Mouse (Mus musculus): Measurements from ENCODE around the gene Fto. TPM values are rescaled to one million over a fixed set of nuclear protein-coding genes. Genes with fewer than 3 reads are reported as not detected.

Fto gene
- total RNA-seq, 2 experiments from 2014 or later, result 79.7 to 83.3 TPM

DNA sequence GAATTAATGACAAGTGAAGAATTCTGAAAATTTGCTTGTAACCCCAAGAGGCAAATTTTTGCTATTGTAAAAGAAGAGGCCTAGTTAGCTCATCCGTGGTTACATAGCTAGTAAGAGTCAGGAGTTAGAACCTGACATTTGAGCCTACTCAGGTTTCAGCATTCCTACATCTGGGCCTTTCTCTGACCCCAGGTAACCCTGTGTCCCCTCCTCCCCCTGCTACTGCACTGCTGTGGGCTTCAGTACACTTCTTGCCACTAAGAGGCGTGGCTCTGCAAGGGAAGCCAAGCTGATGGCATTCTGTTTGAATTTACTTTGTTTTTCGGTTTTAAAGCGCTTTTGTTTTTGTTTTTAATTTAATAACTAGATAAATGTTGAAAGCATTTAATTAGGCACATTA, 130.6 kb downstream of the Fto start:
- intact Hi-C loops (cut with DNase I), result no loop called here
- no peak for DNase-seq

DNA sequence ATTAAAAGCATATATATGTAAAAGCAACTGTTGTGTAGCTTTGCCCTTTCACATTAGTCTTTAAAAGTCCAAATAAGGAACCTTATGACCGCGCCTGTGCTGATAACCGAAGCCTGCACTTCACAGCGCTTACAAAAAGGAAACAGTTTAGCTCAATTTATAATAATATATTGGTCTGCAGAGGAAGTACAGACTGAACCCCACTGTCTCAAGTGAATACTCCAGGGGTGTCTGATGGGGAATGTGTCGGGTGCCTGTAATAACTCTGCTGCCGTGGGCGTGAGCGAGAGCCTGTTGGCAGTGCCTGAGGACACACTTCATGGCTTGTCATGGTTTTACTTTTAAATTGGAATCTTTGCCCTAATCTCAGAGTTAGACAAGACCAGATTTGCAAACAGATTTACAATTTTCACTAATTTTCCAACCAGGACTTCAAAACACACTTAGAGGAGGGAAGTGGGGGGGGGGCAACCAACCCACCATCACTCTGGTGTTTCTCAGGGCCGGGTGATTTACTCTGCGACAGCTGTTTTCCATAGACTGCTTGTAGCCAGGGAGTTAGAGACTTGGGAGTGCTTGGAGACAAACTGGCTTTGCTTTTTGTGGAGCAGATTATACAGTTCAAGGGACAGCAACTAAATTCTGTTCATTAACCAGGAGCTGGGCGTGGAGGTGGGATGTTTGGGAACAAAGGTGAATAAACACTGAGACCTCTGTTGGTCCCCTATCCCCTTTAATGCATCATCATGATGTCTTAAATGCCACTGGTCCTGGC, 131.5 kb downstream of the Fto start:
- DNase-seq, result no peak
- intact Hi-C loops (cut with DNase I), result no loop called here

DNA sequence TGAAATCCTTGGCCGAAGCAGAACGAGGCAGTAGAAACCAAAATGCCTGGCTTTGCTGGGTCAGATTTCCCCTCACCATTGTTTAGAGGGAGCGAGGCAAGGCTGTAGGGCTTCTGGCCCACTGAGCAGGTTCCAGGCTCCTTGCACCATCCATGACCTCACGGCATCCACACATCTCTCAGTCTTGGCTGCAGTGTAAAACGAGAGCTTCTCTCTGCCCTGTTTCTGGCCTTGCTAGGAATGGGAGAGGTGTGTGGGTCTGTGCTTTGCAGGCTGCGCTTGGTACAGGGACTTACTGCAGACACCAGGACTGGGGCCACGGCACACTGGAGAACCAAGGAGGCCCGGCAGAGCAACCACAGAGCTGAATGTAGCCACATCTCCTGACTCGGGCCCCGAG, 132.2 kb downstream of the Fto start:
- intact Hi-C loops (cut with DNase I), result no loop called here
- DNase-seq, result no peak

DNA sequence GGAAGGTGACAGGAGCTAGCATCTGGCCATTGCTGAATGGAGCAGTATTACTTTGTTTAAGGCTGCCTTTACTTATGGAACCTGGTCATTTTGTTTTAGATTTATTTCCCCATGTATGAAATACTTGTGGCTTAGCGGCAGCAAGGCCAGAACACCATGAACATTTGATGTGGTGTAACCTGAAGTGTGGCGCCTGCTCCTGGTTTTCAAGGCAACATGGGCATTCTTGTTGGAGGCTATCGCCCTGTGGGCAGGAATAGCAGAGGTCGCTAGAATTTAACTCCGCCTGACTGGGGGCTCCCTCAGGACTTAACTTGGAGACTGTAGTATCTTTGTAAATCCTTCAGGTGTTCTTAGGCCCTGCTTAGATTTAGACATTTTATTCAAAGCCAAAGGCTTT, 132.7 kb downstream of the Fto start:
- intact Hi-C loops (cut with DNase I), result no loop called here
- no peak for DNase-seq

DNA sequence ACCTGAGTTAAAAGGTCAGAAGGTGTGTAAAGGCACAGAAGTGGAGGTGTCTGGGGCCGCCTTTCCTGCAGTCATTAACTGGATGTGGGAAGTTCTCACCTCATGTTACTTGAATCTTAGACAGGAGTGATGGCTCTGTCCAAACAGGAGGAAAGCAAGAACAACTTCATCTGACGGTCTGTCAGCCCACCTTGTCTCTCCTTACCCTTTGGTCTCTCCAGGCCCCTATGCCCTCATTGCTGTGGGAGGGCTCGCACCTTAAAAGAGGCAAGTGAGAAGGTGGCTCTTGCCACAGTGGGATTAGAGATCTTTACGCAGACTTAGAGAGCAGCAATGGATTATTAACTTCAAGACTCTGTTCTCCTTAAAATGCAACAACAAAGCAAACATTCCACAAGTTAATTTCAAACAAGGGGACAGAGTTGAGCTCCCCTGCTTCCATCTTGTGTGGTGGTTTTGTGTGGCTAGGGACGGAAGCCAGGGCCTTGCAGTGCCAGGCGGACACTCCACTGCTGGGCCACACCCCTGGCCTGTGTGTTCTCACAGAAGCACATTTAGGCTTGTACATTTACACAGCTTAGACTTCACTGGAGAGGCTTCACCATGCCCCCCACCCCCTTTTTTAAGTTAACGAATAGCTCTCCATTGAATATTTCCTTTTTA, 135.5 kb downstream of the Fto start:
- DNase-seq, result no peak

DNA sequence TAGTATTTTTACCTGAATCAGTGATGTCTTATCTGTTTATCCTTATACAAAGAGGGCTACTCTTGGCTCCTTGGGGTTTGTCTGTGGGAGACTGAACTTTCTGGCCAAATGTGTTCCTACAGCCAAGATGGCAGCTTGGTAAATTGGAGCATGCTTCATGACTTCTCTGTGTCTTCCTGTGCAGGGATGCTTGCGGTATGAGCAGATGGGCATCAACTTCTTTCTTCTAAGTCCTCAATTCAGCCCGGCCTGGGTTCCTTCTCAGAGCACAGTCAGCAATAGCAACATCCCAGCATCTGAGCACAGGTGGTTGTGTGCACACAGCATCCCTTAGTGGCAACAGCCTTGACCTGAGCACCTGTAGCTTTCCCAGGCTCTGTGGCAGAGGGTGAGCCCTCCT, 141.6 kb downstream of the Fto start:
- DNase-seq, result no peak
- intact Hi-C loops (cut with DNase I), result no loop called here

More for the DNA sequence above, 135.5 kb downstream of the Fto start:
- intact Hi-C loops (cut with DNase I), result no loop called here

DNA sequence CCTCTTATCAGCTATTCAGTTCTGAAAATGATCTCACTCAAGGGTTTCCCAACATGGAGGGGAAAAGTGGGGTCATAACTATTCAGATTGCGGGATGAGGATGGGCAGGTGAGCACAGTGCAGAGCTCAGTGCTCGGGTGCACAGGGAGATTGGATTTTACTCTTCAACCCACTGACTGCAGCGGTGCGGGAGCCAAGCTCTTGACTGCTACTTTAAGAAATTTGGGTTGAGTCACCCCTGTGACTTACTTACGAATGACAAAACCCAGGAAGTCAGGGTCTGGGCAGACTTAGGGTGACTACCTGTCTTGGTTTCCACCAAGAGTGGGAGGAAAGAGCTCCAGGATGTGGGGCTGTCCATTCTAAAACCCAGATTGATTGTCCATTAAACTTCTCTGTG, 142.3 kb downstream of the Fto start:
- DNase-seq, result no peak
- intact Hi-C loops (cut with DNase I), result no loop called here

DNA sequence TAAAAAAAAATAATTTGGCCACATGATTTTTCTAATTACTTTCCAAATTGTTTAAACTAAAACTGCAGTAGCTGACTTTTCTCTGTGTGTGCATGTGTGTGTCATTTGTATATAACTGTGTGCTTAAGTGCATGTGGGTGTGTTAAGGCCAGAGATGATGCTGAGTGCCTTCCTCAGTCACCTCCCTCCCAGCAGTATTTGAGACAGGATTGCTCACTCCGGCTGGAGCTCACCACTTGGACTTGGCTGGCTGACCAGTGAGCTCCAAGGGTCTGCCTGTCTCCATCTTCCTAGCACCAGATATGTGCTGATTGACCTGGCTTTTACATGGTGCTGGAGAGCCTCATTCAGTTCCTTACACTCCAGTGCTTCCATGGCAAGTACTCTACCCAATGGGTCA, 144.7 kb downstream of the Fto start:
- no peak for DNase-seq
- intact Hi-C loops (cut with DNase I), result no loop called here

DNA sequence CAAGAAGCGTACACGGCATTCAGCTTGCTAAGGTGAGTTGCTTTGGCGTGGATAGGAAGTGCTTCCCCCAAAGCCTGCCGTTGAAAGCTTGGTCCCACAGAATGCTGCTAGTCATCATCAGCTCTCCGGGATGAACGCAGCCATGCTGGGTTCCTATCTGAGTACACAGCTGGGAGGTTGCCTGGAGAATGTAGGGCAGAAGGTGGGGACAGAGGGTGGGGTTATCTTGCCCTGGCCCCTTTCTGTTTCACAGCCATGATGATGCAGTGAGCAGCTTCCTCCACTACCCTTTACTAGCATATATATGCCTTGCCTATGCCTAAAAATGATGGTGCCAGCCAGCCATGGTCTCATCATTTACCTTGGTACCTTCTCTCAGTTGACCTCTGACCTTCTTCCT, 147.6 kb downstream of the Fto start:
- intact Hi-C loops (cut with DNase I), result no loop called here
- peak in 1 of 2 experiments; percentile 18 for DNase-seq

DNA sequence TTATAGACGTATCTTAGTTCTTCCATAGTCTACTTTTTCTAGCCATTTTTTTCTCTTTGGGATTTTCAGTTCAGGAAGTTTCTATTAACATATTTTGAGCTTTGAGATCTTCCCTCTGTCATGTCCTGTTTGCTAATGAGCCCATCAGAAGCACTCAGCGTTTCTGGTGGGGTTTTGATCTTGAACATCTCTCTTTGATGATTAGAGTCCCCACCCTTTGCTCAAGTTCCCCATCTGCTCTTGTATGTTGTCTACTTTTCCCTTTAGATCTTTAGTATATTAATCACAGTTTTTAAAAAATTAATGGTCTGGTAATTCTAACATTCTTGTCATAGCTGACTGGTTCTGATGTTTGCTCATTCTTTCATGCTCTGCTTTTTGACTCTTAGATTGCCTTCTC, 150.4 kb downstream of the Fto start:
- intact Hi-C loops (cut with DNase I), result no loop called here
- no peak for DNase-seq

DNA sequence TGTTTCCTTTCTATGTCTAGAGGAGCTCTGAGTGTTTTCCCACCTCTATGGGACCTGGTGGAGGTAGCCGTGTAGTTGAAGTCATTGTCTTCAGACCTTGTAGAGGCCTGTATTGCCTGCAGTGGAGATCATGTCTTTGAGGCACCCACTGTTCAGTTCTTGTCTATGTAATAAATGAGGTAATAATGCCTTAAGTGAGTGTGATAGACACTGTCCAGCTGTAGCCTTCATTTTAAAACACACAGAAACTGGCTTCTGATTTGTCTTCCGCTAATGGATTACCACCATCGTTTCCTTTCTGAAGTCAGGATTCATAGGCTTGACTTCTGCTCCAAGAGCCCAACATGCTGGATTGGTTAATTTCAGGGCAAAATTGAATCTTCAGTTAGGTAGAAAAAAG, 154.1 kb downstream of the Fto start:
- DNase-seq, result no peak
- intact Hi-C loops (cut with DNase I), result no loop called here

DNA sequence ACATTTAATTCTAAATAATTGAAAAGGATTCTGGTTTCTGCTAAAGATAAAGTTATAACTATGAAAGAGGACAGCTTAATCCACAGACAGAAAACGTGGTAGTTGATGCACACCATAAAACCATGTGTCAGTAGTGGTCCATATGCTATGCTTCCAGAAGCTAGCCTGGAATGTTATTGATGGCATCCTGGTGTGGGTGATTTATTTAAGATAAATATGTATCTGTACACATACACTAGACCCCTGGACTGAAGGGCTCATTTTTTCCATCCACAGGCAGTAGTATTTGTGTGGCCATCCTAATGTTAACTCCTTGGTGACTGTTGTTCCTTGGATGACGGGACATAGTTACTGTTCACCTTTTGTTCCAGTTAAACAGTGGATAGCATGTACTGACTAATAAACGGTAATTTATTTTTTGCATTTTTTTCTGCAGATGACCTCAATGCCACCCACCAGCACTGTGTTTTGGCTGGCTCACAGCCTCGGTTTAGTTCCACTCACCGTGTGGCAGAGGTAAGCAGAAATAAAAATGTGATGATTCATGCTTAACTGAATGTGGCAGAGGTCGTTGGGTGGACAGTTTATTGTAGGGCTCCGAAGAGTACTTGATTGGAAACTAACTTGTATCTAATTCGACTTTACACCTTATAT, 154.7 kb downstream of the Fto start:
- DNase-seq, result no peak
- intact Hi-C loops (cut with DNase I), result no loop called here

DNA sequence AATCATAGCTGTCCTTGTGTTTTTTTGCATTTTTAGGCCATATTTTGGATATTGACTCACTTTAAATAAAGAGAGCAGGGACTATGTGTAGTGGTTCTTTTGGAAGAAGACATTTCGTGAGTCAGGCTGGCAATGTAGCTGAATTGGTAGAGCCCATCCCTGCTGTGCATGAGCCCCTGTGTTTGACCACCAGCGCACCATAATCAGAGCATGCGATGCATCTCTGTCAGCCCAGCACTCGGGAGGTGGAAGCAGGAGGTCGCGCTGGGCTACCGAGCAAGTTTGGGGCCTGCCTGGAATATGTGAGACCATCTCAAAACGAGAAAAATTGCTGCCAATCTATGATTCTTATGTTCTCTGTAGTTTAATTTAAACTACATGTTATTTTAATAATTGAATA, 156.1 kb downstream of the Fto start:
- intact Hi-C loops (cut with DNase I), result no loop called here

DNA sequence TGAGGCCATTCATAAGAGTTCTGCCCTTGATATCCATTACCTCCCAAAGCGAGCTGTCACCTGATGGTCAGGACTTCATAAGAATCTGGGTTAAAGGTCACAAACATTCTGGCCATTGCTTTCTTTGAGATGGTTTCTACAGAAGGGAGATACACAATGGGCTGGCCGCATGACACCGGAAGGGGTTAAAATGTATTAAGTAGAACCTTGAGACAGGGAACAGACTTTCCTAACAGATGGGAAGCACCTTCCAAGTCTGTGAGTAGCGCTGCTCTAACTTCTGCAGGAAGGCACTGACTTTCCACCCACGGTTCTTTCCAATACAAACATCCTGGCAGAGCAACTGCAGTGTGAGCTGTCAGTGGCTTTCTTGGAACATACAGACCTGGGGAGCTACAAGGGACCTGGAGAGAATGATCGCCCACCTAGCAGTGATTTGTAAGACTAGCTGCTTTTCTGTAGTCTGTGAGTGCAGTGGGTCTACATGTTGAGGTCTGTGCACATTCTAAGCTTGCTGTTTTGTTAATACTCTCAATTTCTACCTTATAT, 161.5 kb downstream of the Fto start:
- peak in 1 of 2 experiments; percentile 12 for DNase-seq
- intact Hi-C loops (cut with DNase I), result no loop called here

More for the DNA sequence above, 156.1 kb downstream of the Fto start:
- DNase-seq, result no peak

DNA sequence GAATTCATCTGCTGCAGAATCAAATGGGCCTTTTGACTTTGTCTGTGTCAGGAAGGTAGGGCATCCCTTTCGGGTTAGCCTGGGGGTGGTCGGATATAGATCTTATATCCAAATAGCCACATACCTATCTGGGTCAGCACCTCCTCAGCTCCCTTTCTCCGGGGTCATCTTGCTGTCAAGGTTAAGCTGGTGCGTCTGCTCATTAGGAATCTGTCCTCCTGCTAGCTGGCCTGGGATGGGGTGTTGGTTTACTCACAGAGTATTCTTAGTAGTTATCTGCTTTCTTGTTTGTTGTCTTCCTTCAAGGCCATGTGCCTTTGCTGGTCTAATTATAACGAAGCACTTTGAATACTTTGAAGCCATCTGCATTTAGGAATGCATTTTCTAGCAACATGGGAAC, 163.7 kb downstream of the Fto start:
- DNase-seq, result no peak
- intact Hi-C loops (cut with DNase I), result no loop called here

DNA sequence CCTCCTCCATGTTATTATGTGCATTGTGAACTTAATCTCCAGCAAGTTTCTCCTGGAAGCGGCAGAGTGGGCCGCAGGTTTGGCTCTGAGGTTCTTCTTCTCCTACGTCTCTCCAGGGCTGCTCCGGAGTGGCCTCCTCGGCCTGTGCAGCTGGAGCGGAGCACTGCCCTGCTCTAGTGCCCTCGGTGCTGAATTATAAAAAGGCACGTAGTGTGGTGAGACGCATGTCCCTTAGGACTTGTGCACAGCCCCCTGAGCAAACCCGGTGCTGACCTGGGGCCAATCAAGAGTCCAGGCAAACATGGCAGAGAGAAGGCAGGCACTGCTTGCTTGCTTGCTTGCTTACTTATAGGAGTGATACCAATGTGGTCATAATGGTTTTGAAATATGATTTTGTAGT, 164.1 kb downstream of the Fto start:
- DNase-seq, result no peak
- intact Hi-C loops (cut with DNase I), result no loop called here

DNA sequence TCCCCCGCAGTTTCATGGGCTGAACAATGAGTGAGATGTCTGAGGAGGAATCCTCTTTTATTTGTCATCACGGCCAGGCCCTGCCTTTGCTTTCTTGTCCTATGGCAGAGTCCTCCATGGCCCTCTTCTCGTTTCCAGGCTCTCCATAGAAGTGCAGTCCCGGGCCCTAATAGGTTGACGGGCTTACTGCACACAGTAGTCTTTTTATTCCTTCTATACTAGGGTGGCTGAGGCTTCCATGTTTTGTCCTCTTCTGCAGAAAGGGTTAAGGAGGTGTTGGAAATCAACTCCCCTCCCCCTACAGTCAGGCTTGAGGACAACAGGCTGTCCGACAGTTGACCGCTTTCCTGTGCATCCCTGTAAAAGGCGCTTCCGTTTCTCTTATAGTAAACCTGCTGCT, 169.2 kb downstream of the Fto start:
- intact Hi-C loops (cut with DNase I), result no loop called here
- no peak for DNase-seq

DNA sequence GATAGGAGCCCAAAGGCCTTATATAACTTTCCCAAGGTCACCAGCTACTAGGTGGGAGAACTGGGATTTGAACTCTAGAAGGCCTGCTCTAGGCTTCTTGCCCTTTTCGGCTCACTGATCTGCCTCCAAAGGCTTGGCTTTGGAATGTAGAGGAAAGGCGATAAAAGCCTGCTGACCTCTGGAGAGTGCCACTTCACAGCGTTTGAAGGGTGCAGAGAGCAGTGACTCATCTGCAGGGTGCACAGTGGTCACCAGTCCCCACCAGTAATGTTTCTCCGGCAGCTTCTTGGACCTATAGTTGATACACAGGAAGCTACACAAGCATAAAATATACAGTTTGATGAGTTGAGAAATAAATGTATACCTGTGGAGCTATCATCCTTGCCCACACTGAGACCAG, 173.1 kb downstream of the Fto start:
- no peak for DNase-seq
- intact Hi-C loops (cut with DNase I), result loop anchor here (2.0 to 5.0 kb wide), 3 partner anchors 109 to 868 kb away; no protein-coding TSS in a partner anchor

DNA sequence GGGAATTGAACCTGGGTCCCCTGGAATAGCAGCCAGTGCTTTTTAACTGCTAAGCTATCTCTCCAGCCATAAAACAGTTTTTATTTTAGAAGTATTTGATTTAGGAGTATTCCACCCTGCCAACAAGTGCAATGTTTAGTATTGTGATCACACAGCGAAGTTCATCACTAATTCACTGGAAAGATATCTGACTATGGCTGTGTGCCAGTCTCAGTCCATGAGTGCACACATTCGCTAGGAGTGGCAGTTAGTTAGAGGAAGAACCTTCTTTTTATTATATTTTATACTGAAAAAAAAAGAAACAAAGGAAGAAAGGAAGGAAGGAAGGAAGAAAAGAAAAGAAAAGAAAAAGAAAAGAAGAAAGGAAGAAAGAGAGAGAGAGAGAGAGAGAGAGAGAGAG, 174.1 kb downstream of the Fto start:
- intact Hi-C loops (cut with DNase I), result loop anchor here (2.0 to 5.0 kb wide), 3 partner anchors 110 to 867 kb away; no protein-coding TSS in a partner anchor
- DNase-seq, result no peak

DNA sequence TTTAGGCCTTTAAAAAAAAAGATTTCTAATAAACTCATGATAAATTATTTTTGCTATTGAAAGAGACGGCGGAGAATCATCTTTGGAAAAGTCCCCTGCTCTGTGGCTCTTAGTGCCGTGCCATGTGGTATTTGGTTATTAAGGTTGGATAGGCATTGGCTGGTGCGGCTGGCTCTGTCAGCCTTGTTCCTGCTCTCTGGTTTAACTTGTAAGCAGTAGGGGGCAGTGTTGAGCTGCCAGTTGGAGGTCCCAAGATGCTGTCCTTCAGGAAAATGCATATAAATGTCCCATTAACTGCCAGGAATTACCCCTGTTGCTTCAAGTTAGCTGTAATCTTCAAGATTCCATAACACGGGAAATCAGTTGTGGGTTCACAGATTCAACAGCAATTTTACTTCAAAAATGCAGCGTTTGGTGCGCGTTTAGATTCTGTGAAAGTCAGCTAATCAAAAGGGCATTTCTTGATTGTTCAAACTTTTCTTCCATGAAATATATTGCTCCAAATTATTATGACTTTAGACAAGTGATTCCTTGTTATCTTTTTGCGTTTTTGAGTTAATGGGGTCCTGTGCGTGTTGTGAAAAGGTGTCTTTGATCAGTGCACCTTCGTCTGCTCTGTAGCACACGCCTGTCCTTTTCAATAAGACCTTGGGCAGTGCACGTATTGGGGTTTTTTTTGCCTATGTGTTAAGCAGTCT, 174.9 kb downstream of the Fto start:
- intact Hi-C loops (cut with DNase I), result loop anchor here (2.0 to 5.0 kb wide), 4 partner anchors 41 to 309 kb away; no protein-coding TSS in a partner anchor
- DNase-seq, result peak; percentile 77 to 84
